Mouse (Mus musculus) ES-CJ7 (cell line): ENCODE results near the gene Bank1.

Experiments used
- DNase-seq: peaks from one replicate; pipeline ENCODE4 v3.0.0; 2011; ENCODE audit warnings: low read depth, low spot score

Gene Bank1

DNA sequence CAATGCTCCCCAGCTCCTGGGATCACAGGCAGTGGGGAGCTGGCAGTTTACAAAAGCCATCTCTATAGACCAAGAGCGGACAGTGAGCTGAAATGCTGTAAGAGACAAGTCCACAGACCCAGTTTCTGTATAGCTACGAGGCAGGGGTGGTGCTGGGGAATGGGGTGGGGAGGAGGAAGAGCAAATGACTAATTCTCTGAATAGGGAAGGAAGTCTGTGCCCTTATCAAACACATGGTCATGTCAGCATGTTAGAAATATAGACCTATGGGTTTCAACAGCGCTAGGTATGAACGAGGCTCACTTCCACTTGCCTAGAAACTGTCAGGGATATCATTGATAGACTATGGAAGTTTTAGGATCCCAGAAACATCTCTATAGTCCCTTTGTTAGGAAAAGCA is 73.0 kb downstream of the Bank1 start:
- DNase-seq: no peak

DNA sequence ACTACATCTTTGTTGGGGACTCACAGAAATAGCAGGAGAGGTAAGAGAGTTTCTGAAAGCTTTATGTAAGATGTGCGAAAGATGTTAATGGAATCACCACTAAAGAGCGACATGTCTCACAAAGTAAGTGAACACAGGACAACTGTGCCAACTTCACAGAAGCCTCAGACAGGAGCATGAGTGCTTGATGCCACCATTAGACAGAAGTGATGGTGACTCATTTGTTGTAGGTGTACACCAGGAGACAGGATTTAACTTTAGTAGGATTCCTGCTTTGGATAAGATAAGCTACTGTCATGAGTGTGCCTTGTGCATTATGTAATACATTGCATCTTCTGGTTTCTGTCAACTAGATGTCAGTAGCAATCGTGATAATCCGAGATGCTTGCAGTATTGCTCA is 74.3 kb downstream of the Bank1 start:
- DNase-seq: no peak

DNA sequence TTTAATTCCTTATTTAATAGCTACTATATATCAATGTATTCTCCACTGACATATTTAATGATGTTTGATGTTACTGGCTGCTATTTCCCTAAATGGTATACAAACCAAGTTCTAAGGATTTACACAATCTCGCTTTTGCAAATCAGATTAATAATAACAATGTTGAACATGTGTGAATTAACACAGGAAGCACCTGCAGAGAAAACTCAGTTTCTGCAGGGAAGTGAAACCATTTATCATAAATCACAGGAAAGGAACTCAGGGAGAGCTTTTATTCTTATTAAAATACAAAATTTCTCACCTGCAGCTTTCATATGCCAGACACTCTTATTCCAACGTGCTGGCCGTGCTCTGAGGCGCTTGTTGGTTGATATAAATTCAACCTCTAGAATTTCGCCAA is 78.5 kb downstream of the Bank1 start:
- no peak for DNase-seq

DNA sequence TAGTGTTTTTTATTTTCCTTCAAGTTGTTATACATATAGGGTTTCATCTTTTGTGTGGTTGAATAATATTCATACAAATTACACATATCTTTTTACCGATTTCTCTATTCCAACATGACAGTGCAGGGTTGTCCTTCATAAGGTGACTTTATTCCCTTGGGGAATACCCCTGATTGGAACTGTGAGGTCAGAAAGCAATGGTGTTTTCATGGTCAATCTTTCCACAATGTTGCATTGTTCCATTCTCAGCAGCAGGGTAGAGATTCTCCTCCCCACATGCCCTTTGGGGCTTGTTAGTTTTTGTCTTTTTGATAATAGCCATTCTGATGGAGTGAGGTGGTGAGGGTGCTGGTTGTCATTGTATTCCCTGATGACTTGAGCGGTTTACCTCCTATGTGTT is 80.9 kb downstream of the Bank1 start:
- no peak for DNase-seq

DNA sequence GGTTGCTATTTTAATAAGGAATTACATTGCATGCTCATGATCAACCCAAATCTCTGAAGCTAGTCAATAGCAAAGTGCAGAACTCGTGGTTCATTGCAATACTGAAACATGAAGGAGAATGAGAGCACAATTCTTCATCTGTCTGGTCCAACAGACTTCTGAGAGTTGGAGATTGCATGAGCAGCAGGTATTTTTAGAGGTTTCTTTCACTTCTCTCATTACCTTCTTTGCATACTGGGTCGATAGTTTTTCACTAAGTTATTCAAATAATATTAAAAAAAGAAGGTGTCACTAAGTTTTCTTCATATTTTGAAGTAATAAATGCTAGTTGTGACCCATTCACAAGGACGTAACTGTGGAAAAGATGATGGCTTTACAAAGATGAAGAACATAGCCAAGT is 87.1 kb downstream of the Bank1 start:
- DNase-seq: no peak

DNA sequence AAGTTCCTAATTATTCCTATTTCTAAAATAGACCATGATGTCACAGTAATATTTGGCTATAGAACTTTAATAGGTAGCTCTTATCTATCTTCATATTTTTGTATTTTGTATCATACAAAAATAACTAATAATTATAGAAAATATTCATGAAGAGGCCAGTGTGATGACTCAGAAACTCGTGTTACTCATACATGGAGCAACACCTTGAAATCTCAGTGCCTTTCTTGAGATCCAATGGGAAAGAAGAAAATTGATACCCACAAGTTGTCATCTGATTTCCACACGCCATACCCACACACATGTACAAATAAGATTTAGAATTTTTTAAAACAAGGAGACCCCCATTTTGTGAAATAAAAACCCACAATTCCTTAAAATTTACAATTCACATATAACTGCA is 92.4 kb downstream of the Bank1 start:
- no peak for DNase-seq

DNA sequence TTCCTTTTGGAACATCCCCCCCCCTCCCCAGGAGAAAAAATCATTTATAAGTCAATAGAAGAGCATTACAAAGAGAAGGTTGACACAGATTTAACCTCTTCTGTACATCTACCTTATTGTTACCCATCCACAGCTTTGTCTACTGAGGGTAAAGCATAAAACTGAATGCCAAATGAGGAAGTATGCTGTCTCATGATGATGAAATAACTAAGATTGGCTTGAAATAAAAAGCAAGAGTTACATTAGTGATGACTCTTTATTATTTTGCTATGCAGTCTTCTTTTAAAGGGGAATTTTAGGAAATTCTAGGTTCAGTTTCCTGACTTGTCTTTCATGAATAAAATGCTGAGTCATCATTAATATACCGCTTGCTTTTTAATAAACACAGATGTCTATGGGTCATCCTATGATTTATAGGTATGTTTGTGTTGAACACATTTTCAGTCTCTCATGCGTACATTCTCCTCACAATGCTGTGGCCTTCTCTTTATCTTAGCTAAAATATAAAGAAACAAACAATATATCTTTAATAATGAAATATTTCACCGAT is 95.2 kb downstream of the Bank1 start:
- DNase-seq: no peak

DNA sequence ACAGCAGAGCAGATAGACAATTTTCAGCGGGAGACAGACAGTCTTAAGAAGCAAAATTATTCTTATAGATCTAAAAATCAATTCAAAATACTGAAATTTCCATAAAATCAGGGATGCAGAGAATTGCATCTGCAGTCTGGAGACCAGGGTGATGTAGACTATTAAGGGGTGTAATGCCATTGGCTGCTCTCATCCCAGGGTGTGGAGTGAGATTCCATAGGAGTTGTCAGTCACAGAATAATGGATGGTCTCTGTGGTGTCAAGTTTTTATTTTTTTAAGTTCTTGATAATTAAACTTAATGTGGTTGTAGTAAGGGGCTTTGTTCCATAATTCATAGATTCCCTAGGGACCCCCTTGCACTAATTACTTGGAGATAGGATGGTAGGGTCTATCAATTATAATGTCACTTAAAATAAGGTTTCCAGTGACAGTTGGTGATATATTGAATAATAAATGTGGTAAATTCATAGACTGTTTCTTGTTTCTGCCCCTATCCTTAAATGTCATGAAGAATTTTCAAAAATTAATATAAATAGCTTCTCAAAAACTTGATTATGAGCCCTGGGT is 136.1 kb downstream of the Bank1 start:
- DNase-seq: no peak

DNA sequence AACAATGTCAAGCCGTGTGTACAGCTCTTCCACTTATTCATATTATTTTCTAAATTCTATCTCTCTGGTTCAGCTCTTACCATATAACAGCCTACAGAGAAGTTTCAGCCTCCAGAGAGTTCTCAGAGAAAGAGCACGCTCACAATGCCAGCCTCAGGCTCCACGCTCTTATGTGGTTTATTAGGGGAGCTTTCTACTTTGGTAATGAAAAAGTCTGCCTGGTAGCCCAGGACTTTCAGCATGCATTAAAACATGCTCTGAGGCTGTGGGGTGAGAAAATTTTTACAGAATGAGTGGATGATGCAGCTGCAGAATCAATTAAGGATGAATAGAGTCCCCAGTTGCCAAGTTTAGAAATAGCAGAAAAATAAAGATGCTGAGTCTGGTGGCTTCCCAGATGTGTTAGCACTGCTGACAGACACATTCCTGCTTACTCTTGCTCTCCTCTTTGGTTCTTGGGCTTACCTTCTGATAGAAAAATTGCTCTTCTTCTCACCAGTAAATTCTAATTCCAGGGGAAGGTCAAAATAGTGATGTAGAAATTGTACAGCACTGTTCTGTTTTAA is 139.2 kb downstream of the Bank1 start:
- no peak for DNase-seq

DNA sequence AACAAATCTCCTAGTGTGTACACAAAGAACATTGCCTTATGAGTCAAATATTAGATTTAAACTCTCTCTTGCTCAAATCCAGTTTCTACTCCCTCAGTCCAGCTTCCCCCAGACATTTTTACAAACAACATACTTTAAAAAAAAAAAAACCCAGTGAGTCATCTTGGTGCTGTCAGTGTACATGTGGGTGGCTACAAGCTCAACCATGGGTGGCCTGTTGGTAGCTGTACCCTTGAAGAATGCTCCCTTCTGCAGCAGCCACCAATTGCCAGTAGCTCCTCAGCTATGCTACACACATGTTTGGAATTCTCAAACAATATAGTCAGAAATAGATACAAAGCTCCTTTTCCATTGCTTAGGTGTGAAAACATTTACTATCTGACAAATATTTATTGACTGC is 154.2 kb downstream of the Bank1 start:
- no peak for DNase-seq

DNA sequence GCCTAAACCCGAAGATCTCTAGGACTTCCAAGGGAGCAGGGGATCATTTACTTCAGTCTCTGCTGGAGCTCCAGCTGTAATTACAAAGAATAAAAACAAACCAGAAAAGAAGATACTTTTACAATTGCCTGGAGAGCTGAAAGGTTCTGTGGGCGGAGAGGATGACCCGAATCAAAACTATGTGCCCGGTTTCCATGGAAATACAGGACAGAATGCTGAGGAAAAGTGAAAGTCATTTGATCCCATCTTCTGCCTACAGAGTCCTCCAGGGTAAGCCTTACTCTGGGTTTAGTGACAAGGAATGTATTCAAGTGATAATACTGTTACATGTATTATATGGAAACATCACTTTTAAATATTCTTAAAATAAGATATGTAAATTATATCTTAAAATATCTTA is 157.8 kb downstream of the Bank1 start:
- no peak for DNase-seq

DNA sequence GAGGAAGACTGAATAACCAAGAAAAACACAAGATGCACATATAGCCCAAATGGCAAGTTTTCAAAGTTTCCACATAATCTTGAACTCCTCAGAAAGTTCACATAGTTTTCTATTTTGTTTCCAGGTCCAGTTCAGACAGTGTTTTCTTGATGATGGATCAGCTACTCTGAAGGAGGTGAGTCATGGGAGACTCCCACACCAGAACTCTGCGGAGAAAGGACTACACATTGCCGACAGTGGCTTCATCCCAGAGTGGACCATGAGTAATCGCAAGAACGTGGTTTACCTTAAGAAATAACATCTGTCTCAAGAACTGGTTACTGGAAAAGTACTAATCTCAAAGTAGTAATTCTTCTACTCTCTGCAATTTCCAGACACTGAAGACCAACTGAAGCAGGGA is 159.2 kb downstream of the Bank1 start:
- no peak for DNase-seq

DNA sequence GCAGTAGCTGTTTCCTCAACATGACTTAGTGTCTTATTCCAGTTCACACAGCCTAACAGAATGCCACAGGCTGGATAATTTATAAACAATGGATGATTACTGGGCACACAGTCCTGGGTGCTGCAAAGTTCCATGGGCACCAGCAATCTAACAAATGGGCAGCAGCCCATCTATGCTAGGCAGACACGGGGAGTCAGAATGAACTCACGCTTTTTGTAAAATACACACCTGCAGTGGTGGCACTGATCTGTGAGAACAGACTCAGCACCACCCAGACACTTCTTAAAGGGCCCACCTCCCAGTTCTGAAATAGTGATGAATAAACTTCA is 159.9 kb downstream of the Bank1 start:
- no peak for DNase-seq

DNA sequence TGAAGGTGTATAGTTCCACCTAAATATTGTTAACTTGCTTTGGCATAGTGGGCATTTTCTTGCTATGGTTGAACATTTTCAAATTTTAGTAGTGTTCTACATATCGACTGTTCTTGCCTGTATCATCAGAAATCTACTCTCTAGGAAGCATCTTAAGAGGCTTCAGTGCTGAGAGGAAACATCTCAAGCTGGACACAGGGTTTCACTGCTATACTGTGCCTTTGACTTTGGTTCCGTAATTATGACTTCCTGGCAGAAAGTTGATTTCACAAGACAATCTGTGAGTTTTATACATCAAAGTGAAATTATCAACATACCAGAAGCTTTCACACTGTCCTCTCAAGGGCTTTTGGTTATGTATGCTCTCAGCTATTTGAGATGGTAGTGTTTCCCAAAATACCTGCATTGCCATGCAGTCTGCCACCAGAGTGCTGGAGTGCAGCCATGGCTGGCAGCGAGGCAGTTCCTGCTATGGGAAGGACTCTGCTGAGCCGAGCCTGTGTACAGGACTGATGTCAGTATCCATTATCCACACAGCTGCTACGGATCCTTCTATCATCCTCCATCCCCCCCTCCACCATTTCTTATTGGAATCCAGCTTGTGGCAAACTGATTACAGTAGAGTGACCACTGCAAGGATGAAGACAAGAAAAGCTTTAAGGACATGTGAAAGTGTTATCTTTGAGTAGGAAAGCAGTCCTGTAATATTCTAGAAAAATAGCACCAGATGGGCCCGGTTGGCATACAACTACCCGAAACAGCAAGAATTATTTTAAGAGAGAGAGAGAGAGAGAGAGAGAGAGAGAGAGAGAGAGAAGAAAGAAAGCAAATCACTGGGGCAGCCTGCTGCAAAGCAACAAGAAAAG is 160.5 kb downstream of the Bank1 start:
- DNase-seq: no peak

DNA sequence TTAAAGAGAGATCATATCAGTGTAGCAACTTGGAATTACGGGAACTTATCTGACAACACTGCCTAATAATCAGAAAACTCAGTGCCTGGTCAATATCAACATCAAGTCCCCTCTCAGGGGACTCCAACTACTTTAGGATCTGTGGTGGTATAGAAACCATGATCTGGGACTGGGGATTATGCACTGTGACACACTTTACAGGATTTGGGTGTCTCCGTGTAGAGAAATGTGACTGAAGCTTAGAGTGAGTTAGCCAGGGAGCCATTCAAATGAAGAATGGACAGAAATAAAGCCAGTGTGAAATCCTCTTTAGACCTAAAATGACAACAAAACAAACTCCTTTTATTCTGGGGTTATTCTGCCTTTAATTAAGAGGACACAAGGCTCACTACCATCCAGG is 167.8 kb downstream of the Bank1 start:
- no peak for DNase-seq

DNA sequence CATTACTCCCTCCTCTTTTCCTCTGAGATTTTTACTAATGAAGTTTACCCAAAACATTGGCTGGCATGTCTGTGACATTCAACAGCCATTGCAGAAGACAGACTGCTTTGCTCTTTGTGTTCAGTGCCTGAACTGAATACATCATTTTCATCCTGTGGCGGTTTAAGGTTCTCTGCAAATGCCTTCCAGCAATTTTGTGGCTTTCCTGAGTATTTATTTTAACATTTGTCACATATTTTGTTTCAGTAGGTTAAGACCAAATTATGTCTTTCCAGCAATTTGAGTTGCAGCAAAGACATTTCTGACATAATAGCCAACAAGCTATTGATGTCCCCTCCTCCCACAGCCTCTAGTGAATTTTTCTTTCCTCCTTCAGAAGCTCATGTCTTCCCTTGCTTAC is 170.3 kb downstream of the Bank1 start:
- no peak for DNase-seq

DNA sequence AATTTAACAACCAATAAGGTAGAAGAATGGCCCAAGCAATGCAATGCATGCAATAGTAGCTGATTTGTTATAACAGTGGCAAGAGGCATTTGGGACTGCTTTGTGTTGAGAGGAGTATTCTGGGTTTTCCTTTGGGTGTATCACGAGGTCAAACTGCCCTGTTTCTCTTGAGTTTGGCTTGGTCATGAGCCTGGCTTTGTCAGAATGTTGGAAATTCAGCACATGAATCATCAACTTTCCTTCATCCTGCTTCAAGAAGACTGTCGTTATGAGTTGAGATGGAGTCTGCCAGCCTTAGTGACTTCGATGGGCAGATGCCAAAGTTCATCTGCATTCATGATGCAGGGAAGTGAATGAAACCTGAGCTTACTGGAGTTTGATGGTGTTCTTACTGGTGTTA is 175.0 kb downstream of the Bank1 start:
- DNase-seq: no peak

DNA sequence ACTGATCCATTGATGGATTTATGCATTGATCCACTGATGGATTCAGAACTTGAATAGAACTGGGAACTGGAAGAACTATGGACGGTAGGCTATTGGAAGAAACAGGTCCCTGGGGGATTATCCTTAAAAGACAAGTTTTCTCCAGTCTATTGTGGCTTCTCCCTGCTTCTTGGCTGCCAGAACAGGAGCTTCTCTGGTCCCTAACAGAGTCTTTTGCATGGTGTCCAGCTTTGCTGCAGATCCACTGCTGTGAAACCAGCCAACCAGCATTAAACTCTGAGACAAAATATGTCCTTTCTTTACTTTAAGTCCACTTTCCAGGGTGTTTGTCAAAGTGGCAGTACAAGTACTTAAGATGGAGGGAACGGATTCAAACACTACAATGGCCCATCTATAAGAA is 178.7 kb downstream of the Bank1 start:
- no peak for DNase-seq

DNA sequence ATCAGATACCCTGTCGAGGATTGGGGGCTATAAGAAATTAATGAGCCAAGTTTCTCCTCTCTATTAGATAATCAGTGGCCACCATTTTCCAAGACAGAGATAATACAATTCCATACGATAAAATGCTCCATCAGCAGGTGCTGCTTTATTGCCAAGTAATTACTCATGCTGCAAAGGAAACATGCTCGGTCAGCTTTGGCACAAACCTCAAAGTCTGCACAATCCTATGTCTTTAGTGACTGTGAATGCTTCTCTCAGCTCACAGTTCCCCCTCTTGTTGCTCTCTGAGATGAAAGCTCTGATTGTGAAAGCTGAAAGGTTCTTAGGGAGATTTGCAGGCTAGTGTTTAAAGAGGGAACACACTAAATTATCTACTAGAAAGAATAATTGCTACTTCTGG is 193.9 kb downstream of the Bank1 start:
- no peak for DNase-seq

DNA sequence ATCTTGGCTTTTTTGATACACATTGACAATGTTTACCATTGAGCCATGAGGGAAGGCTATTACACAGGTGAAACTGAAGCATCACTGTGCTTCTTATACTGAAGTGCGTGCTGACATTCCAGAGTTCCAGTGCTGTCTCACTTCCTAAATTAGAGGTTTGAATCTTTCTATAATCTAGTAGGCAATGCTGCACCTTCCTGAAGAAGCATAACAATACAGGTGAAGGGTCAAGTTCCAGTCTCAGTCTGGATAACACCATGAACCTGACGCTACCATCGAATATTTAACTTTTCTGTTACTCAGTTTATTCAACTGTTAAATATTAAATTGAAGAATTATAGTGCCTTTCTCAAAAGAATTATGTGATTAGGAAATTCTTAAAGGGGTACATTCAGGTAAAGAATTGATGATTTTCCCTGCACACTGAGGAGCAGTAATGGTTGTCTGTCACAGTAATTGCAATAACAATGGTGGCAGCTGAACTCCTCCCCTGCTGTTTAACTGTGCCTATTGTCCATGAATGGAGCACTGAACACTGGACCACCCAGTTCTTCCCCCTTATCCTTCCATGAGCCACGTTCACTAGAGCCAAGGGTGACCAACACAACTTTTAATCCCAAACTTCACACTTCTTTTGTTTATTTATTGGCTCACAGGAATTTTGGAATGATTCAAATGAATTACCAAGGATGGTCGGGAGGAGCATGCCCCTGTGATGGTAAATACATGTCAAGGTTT is 210.2 kb downstream of the Bank1 start:
- DNase-seq: peak; percentile 93

DNA sequence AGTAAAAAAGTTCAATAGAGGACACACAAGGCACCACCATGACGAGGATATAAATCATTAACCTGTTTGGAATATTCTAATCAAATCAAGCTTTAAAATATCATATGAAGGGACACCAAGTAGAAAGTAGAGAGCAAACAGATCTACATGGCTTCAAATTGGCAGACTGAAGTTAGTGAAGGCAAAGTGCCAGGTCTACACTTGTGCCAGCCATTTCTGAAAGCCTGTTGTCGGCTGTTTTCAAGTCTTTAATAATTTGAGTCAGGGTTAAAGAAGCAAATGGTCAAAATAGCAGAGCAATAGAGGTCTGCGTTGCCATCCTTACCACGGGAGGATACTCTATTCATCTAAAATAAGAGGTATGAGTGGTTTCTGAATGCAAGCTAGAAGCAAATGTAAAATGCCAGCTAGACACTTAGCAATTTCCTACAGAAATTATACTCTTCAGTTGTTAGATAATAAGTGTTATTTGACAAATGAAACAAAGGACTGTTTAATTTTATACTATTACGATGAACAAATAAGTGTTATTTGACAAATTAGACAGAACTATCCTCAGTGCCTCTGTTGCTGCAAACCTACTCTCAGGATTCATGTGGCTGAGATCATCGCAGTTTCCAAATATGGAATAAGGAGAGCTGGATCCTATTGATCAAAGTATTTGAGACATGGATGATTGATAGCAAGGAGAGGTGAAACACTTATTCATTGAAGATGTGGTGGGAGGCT is 216.3 kb downstream of the Bank1 start:
- DNase-seq: no peak

DNA sequence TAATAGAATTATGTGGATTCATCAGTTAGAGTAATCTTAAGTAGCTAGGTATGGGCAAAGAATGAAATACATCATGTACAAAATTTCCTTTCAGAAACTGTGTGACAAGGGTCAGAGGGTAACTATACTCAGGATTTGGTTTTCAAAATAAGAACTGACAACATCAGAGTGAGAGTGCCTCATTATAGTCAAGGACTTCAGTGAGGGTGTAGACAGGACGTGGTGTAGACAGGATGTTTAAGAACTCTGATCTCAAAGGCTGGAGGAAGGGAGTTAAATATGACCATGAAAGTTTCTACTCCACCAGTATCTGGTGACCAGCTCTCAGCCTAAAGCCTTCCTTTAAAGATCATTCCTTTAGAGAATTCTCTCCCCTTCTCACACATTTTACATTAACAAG is 219.4 kb downstream of the Bank1 start:
- no peak for DNase-seq
